ENCODE assay signal across 8 mouse cellular contexts in genomic region chr11:96976911-96977591, GRCm38 (mm10). TPM values are rescaled to one million over a fixed set of nuclear protein-coding genes. Genes with fewer than 3 reads are reported as not detected.
A peak's percentile ranks its signal among the peaks of the same experiment; 100 is the strongest.
DNase-seq lines count a peak whose midpoint lies in the region; ATAC-seq lines count a peak whose summit lies in the region.

No protein-coding gene starts in this region.

- under 1% methylated on average over 48 of the region's 50 CpGs for WGBS in intestine, embryonic 16.5 days
- WGBS in liver, embryonic 12.5 days (ENCODE audit: insufficient replicate concordance) = under 1% methylated on average over 43 of the region's 50 CpGs

- peak overlapping the region; percentile 90 for H3K4me3 ChIP-seq in intestine, embryonic 16.5 days (ENCODE audit: low read length)
- peak overlapping the region; percentile 94 for H3K4me3 ChIP-seq in liver, embryonic 12.5 days

- peaks cover 15% of the 10 kb centered on the region for H3K4me1 ChIP-seq in intestine, embryonic 16.5 days (ENCODE audit: control insufficient read depth, insufficient read depth, low read length)
- H3K4me1 ChIP-seq in liver, embryonic 12.5 days = peaks cover 76% of the 10 kb centered on the region

- peak overlapping the region; percentile 98 for H3K9ac ChIP-seq in intestine, embryonic 16.5 days (ENCODE audit: low read depth, low read length)
- H3K9ac ChIP-seq in liver, embryonic 12.5 days = peak overlapping the region; percentile 97

- no peaks in the 10 kb centered on the region for H3K9me3 ChIP-seq in intestine, embryonic 16.5 days (ENCODE audit: control insufficient read depth, low read length)
- no peaks in the 10 kb centered on the region for H3K9me3 ChIP-seq in liver, embryonic 12.5 days (replicated peaks)

- H3K27ac ChIP-seq in intestine, embryonic 16.5 days (ENCODE audit: low read length) = peak overlapping the region; percentile 95
- H3K27ac ChIP-seq in liver, embryonic 12.5 days = peak overlapping the region; percentile 95

- DNase-seq in A20 (ENCODE audit: low read depth, low spot score) (peak; percentile 96), adipocyte (ENCODE audit: low spot score) (peak; percentile 84)
- DNase-seq in embryo, embryonic 11.5 days (ENCODE audit: low read depth, low spot score) = peak; percentile 68
- peak; percentile 84 to 90 for DNase-seq in gastrocnemius, postnatal 4 days (ENCODE audit: low spot score in 2 of 2)
- DNase-seq in testis, postnatal 14 days (ENCODE audit: low spot score) = peak; percentile 89

- H3K36me3 ChIP-seq in intestine, embryonic 16.5 days (ENCODE audit: control insufficient read depth, insufficient read depth, low read length) = no peaks in the 10 kb centered on the region
- H3K36me3 ChIP-seq in liver, embryonic 12.5 days = peaks cover 20% of the 10 kb centered on the region; the same call in 1 of the 2 replicates

- H3K27me3 ChIP-seq in intestine, embryonic 16.5 days (replicated peaks; ENCODE audit: control insufficient read depth, insufficient read depth, low read length) = no peaks in the 10 kb centered on the region
- H3K27me3 ChIP-seq in liver, embryonic 12.5 days (replicated peaks) = no peaks in the 10 kb centered on the region; the same call in 1 of the 2 replicates

- ATAC-seq in intestine, embryonic 16.5 days = peak; percentile 82
- peak; percentile 75 for ATAC-seq in liver, embryonic 12.5 days
- peak; percentile 1; the same call in 1 of the 2 replicates for ATAC-seq in monocyte, adult 5-6 weeks (replicated peaks; ENCODE audit: insufficient number of reproducible peaks, low FRiP score, low TSS enrichment, poor library complexity, severe bottlenecking)

- H3K4me2 ChIP-seq in intestine, embryonic 16.5 days (ENCODE audit: low read depth, low read length) = peak overlapping the region; percentile 82
- H3K4me2 ChIP-seq in liver, embryonic 12.5 days = peak overlapping the region; percentile 88

RNA-seq across cellular contexts. Expression of gene Sp2, which starts 5.7 kb away (rescaled TPM):
- 10 to 100 TPM; 15.1 to 16.5 TPM for total RNA-seq in gastrocnemius, postnatal 4 days (2021)
- polyA plus RNA-seq in intestine, embryonic 16.5 days (2015; fragmentation: Nextera tagmentation; extraction: Ambion mirVana) = 13.2 and 13.8 TPM in 2 replicates
- polyA plus RNA-seq in liver, embryonic 12.5 days (2016; fragmentation: Nextera tagmentation; extraction: Ambion mirVana) = 15.5 and 18.5 TPM in 2 replicates
- 4.2 to 7.6 TPM (median 7.1 TPM) in 3 replicates for total RNA-seq in monocyte, adult 5-6 weeks (2017)

RNA-seq across cellular contexts. Expression of gene Pnpo, which starts 33.3 kb away (rescaled TPM):
- total RNA-seq in gastrocnemius, postnatal 4 days (2021) = 1 to 10 TPM; 8.2 to 8.3 TPM
- 125 and 141 TPM in 2 replicates for polyA plus RNA-seq in intestine, embryonic 16.5 days (2015; fragmentation: Nextera tagmentation; extraction: Ambion mirVana)
- 528 and 553 TPM in 2 replicates for polyA plus RNA-seq in liver, embryonic 12.5 days (2016; fragmentation: Nextera tagmentation; extraction: Ambion mirVana)
- total RNA-seq in monocyte, adult 5-6 weeks (2017) = 18.3 to 23.7 TPM (median 20.6 TPM) in 3 replicates

RNA-seq across cellular contexts. Expression of gene Sp6, which starts 36.1 kb away (rescaled TPM):
- total RNA-seq in gastrocnemius, postnatal 4 days (2021) = under 1 TPM; 0.27 to 0.34 TPM
- polyA plus RNA-seq in intestine, embryonic 16.5 days (2015; fragmentation: Nextera tagmentation; extraction: Ambion mirVana) = not detected in 2 replicates
- polyA plus RNA-seq in liver, embryonic 12.5 days (2016; fragmentation: Nextera tagmentation; extraction: Ambion mirVana) = 0.15 and 0.19 TPM in 2 replicates
- total RNA-seq in monocyte, adult 5-6 weeks (2017) = not detected in 3 replicates

RNA-seq across cellular contexts. Expression of gene Prr15l, which starts 49.1 kb away (rescaled TPM):
- not detected for total RNA-seq in gastrocnemius, postnatal 4 days (2021)
- 116 and 121 TPM in 2 replicates for polyA plus RNA-seq in intestine, embryonic 16.5 days (2015; fragmentation: Nextera tagmentation; extraction: Ambion mirVana)
- 2.4 and 3.2 TPM in 2 replicates for polyA plus RNA-seq in liver, embryonic 12.5 days (2016; fragmentation: Nextera tagmentation; extraction: Ambion mirVana)
- total RNA-seq in monocyte, adult 5-6 weeks (2017) = 0.29 TPM in 1 of 3 replicates, not detected in the others

RNA-seq across cellular contexts. Expression of gene Scrn2, which starts 52.7 kb away (rescaled TPM):
- total RNA-seq in gastrocnemius, postnatal 4 days (2021) = 10 to 100 TPM; 12.2 to 15.8 TPM
- polyA plus RNA-seq in intestine, embryonic 16.5 days (2015; fragmentation: Nextera tagmentation; extraction: Ambion mirVana) = 25.5 and 26.9 TPM in 2 replicates
- 9.8 and 11.0 TPM in 2 replicates for polyA plus RNA-seq in liver, embryonic 12.5 days (2016; fragmentation: Nextera tagmentation; extraction: Ambion mirVana)
- total RNA-seq in monocyte, adult 5-6 weeks (2017) = 2.3 to 3.2 TPM (median 2.9 TPM) in 3 replicates

Comparison
In these comparisons a context has a peak if more than half of its experiments do, and no peak if none do; other contexts are left out.
1. Peak in every context shown above with its lines: DNase-seq, ATAC-seq, H3K4me3 ChIP-seq and H3K27ac ChIP-seq.
2. ATAC-seq: peak in every context shown above with its lines; median percentile 82 in intestine, embryonic 16.5 days; 75 in liver, embryonic 12.5 days; 1 in monocyte, adult 5-6 weeks.